Mouse (Mus musculus) cerebral cortex, adult 2 months (tissue): ENCODE measurements around the gene Rpl18a.

Source experiments
- WGBS: fragments of 180-500 bp; shearing (Covaris S2); methylation state at CpG from one replicate; pipeline ENCODE4 v1.1.7; 2018; 5-methylcytosine and 5-hydroxymethylcytosine counted together

Rpl18a gene

DNA sequence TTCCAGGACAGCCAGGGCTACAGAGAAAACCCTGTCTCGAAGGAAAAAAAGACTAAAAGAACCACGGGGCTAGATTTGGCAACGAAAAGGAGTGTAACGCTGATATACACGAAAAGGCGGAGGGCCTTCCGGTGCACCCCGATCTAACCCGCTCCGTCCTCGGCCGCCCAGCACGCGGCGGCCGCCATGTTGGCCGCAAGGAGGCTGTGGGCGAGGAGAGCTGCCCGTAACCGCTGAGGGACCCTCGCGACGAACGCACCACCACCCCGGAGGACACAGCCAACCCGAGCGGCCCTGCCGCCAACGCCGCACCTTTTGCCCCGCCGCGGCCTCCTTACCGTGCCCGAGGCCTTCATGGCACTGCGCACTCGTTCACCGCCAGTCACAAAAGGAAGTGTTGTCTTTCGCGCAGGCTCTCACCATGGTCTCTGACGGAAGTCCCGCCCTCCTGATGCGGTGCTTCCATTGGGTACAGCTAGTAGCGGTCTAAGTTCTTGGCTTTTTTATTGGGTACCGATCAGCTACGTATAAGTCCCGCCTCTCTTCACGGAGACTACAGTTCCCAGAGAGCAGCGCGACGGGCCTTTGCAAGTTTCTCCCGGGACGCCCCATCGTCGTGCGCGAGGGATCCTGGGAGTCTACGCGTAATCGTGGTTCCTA lies at the start of gene Rpl18a:
Gene Rpl18a (minus strand): TSS at position 392 of the 660 bp plus-strand sequence.
- WGBS, result under 1% methylated on average over 60 of the region's 60 CpGs

- WGBS, result 58% methylated on average over 1 of the region's 1 CpGs
Measured at GRCm38 (mm10) chr8:70943187-70943586, 46.0 kb upstream of the Rpl18a start.

DNA sequence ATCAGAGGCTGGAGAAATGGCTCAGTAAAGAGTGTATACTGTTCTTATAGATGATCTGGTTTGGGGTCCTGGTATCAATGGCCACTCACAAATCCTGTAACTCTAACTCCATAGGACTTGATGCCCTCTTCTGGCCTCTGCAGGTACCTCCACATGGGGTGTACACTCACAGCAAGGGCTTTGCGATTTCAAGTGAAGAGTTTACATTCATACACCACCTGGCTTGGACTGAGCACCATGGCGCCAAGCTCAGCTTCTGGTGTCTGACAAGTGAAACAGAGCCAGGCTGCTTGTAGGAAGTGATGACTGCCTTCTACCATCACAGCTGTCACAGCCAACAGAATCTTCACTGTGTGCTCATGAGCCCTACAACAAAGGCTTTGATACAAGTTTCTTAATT lies 44.3 kb upstream of the Rpl18a start:
- WGBS, result 43% methylated on average over 2 of the region's 2 CpGs

DNA sequence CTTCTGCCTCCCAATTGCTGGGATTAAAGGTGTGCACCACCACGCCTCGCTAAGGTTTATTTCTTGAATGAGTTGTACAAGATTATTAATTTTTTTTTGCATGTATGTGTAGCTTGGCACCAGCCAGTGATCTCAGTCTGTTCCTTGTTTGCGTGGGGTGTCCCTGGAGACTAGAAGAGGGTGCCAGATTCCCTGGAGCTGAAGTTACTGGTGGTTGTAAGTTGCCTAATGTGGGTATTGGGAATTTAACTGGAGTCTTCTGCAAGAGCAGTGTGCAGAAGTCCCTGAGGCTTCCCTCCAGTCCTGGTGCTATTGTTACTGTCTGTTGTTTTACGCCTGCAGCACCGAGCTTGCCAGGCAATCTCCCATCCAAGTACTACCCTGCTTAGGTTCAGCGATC lies 40.0 kb upstream of the Rpl18a start:
- 69% methylated on average over 6 of the region's 6 CpGs for WGBS

DNA sequence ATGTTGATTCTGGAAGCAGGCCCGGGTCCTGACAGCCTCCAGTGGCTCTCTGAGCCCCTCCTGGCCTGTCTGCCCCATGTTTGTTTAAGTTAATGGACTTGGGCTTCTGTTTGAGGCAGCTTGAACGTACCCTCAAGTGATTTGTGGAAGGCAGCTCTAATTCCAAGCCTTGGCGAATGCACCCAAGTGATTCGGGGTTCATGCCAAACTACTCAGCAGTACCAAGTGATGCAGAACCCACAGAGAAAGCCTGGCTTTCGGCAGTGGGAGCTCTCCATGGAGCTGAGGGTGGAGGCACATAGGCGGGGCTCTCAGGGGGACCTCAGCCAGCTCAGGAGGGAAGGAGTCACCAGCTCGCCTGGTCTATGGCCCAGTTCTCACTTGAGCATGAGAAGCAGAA lies 37.6 kb upstream of the Rpl18a start:
- WGBS, result 41% methylated on average over 7 of the region's 7 CpGs

- WGBS, result 85% methylated on average over 4 of the region's 4 CpGs
Measured at GRCm38 (mm10) chr8:70933036-70933435, 35.8 kb upstream of the Rpl18a start.

GRCm38 (mm10) chr8:70931731-70932130 lies 34.5 kb upstream of the Rpl18a start:
- 94% methylated on average over 11 of the region's 11 CpGs for WGBS

- WGBS, result 82% methylated on average over 5 of the region's 5 CpGs
Measured at GRCm38 (mm10) chr8:70928778-70929322, 31.6 kb upstream of the Rpl18a start.

DNA sequence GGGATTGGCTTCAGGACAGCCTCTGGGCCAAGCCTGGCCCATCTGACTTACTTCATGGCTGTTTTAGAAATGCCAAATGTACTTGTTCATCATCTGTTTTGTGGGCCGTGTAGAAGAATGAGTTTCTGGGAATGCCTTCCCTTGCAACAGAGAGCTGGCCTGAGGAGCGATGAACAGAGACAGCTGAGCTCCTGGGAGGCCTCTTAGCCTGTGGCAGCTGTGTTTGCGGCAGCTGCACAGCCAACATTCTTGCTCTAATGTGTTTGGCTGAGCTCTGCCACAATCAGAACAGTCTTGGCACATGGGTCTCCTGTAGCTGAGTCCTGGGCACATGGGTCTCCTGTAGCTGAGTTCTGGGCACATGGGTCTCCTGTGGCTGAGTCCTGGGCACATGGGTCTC lies 30.9 kb upstream of the Rpl18a start:
- 65% methylated on average over 3 of the region's 3 CpGs for WGBS

- WGBS, result 49% methylated on average over 5 of the region's 5 CpGs
Measured at GRCm38 (mm10) chr8:70926396-70926795, 29.2 kb upstream of the Rpl18a start.

DNA sequence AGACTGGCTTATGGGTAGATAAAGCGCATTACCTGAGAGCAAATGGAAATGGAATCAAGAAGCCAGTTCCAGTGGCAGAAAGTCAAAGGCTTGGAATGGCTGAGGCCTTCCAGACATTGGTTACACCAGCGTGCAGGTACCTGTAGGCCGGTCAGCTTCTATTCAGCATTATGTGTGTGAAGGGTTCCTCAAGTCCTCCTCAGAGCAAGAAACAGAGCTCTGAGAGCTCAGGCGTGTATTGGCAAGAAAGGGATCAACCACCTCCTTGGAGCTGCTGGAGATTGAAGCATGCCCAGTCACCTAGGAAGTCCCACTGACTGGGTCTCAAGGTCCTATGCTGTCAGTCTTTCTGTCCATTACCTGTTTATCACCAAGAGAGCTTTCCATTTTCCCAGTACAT lies 28.5 kb upstream of the Rpl18a start:
- 96% methylated on average over 4 of the region's 4 CpGs for WGBS

DNA sequence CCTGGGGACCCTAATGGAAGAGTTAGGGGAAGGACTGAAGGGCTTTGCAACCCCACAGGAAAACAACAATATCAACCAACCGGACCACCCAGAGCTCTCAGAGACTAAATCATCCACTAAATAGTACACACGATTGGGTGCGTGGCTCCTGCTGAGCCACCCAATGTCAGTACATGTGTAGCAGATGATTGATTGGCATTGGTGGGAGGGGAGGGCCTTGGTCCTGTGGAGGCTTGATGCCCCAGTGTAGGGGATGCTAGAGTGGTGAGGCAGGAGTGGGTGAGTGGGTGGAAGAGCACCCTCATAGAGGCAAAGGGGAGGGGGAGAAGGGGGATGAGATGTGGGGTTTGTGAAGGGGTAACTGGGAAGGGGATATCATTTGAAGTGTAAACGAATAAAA lies 26.9 kb upstream of the Rpl18a start:
- 90% methylated on average over 4 of the region's 4 CpGs for WGBS

DNA sequence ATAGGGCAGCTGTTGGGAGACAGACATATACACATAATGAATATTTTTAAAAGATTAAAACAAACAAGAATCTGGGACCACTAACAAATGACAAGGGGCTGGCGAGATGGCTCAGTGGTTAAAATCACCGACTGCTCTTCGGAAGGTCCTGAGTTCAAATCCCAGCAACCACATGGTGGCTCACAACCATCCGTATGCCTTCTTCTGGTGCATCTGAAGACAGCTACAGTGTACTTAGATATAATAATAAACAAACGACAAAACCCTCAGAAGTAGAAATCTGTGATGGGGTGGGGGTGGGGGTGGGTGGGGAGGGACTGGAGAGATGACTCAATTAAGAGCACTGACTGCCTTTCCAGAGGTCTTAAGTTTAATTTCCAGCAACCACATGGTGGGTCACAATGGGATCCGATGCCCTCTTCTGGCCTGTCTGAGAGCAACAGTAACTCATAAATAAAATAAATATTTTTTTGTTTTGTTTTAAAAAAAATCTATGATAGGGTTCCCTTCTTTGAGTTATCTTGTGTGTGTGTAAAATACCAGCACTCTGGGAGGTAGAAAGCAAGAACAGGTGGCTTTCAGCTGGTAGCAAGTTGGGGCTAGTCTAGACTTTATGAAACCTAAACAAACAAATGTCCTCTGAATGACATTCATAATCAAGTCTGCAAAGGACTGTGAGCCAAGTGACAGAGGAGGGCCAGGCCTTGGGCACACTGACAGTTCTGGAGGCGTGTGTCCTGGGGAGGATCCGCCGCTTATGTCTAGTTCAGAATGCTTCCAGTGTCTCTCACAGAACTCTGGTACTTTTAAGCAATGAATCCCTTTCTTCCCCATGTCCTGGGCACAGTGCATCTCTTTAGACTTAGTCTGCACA lies 23.1 kb upstream of the Rpl18a start:
- 84% methylated on average over 9 of the region's 9 CpGs for WGBS

DNA sequence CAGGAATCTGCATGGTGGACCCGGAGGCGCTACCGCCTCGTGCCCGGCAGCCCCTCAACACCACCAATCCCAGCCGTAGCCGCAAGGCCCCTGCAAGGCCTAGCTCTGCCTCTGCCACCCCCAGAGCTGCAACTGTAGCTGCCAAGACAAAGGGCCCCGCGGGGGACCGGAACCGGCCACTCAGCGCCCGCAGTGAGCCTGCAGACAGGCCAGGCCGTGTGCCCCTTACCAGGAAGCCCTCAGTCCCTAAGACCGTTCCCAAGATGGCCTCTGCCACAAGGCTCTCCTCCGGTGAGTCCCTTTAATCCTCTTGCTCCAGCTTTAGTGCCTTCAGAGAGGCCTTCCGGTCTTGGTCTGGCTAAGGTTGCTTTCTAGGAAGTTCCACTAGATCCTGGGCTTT lies 17.5 kb upstream of the Rpl18a start:
- WGBS, result 85% methylated on average over 17 of the region's 17 CpGs

- 92% methylated on average over 26 of the region's 26 CpGs for WGBS
Measured at GRCm38 (mm10) chr8:70913523-70913922, 16.3 kb upstream of the Rpl18a start.

GRCm38 (mm10) chr8:70912955-70913354 lies 15.7 kb upstream of the Rpl18a start:
- 88% methylated on average over 30 of the region's 30 CpGs for WGBS

DNA sequence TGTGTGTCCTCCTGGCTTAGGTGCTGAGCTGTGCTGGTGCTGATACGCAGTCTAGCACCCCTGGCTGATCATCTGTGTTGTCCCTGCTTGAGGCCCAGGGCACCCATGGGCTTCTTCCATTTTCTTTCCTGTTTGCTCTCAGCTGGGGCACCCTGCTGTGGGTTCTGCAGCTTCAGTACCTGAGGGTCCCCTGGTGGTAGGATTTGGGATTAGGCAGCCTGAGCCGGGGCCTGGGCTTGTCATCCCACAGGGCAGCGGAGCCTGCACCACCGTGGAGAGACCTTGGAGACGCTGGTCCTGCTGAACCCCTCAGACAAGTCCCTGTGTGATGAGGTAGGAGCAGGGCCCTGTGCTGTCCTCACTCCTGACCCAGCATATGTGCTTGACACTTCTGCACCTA lies 14.4 kb upstream of the Rpl18a start:
- 77% methylated on average over 5 of the region's 5 CpGs for WGBS

DNA sequence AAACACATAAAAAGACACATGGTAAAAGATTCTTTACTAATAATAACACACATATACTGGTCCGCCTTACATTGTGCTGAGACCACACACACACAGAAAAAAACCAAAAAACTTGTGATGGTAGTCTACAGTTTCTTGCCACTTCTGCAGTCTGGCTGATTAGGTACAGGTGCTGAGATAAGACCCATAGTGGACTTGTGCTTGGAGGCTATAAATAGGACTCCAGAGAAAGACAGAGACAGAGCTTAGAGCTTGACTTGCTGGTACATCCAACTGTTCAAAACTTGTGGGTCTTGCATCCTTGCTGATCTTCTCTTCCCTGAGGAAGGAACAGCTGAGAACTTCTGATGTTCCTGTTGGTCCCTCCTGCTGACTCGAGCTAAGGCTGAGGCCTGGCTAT lies 10.3 kb upstream of the Rpl18a start:
- 76% methylated on average over 2 of the region's 2 CpGs for WGBS

DNA sequence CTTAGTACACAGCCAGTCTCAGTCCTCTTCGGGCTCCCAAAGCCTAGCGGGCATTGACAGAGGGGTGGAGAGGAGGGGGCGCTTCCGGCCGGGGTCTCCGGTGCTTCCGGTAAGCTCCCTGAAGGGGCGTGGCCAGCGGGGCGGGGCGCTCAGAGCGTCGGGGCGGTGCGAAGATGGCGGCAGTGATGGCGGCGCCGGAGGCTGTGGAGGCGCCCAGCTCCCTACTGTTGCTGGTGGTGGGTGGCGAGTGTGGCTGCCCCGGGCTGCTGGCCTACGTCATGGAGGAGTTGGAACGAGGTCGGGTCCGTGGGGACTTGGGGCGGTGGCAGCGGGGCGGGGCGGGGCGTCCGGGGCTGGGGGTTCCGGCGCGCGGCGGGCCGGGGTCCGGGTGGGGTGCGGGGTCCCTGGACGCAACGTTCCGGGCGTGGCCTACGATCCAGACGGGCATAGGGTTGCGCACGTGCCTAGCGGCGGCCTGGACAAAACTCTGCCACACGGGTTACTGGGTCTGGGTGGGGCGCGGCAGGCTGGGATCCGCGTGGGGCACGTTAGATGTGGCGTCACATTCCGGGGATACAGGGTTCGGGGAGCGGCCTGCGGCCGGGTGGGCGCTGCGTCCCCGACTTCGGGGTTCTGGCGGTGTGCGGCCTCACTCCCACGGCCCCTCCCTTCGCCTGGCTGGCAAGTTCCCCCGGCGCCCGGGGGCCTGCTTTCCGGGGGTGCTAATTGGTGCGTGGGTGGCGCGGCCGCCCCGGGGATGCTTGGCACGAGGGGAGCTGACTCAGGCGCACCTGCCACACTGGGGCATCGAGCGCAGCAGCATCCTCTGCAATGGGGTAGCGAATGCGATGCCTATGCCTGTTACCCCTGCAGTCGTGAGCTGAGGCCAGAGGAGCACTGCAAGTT lies 8.9 kb upstream of the Rpl18a start, which contains the start of gene Map1s:
Gene Map1s (plus strand): TSS at position 102 of the 906 bp plus-strand sequence.
- WGBS, result under 1% methylated on average over 85 of the region's 86 CpGs

DNA sequence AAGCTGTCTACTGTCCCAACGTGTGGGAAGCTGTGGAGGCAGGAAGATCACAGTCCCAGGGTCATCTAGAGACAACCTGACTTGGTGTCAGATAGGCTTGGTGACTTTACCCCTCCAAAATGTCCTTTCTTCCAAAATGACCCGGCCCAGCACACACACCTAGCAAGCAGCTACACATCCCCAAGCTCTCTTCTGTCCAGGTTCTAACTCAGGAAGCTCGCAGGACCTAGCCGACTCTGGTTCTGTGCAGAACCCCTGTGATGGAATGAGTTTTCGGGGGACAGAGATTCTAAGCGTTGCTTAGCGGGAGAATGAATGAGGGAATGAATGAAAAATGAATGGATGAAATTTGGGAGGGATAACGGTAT lies 8.2 kb upstream of the Rpl18a start:
- 7% methylated on average over 8 of the region's 8 CpGs for WGBS

DNA sequence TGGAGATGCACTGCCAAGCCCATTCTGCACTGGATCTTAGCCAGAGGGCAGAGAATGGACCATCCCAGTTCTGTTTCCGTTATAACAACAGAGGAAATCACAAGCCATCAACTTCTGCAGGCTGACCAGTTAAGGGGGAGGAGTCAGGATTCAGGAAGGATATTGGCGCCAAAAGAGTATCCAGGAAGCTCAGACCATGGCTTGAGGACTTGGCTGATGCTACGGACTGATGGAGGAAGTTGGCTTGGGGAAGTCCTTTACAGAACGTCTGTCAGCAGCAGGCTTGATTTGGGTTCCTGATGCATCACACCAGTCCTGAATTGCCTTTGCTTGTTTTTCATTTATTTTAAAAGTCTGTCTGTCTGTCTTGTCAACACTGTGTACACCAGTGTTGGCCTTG lies 7.3 kb upstream of the Rpl18a start:
- WGBS, result 60% methylated on average over 4 of the region's 4 CpGs

DNA sequence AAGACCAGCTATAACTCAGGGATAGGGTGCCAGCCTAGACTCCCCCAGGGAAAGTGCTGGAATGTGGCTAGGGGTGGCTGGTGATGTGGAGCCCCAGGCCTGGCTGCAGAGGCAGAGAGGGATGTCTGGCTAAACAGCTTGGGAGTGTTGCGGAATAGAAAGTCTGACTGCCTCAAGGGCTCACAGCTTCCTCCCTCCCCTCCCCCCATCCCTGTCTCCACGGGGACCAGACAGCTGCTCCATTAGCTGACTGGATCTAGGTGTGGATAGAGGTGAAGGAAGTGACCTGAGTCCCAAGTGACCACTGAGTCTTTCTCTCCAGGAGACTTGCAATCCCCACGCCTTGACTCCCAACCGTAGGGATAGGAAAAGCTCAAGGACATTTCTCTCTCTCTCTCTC lies 5.9 kb upstream of the Rpl18a start:
- WGBS, result 58% methylated on average over 4 of the region's 4 CpGs
